Mouse (Mus musculus) midbrain, embryonic 10.5 days (tissue): ENCODE measurements around the gene Aco2. TPM values are rescaled to one million over a fixed set of nuclear protein-coding genes. Genes with fewer than 3 reads are reported as not detected.

ENCODE experiments used
- DNase-seq: peaks from one replicate; pipeline ENCODE4 v3.0.0-alpha.2; 2017; ENCODE audit warnings: low spot score
- H3K27ac ChIP-seq: fragments of 300-500 bp; sonication (generic); replicated peaks from 2 replicates; pipeline ENCODE4 v1.5.1; 2016; ENCODE audit warnings: mild to moderate bottlenecking
- H3K27me3 ChIP-seq: fragments of 300-500 bp; sonication (generic); 2 replicates; pipeline ENCODE4 v1.6.1; 2016; ENCODE audit warnings: low read depth, mild to moderate bottlenecking; ENCODE audit not compliant: poor library complexity, severe bottlenecking
- H3K36me3 ChIP-seq: fragments of 300-500 bp; sonication (generic); 2 replicates; pipeline ENCODE4 v1.6.1; 2016; ENCODE audit warnings: mild to moderate bottlenecking, moderate library complexity
- H3K4me1 ChIP-seq: fragments of 300-500 bp; sonication (generic); 2 replicates; pipeline ENCODE4 v1.6.1; 2016
- H3K4me3 ChIP-seq: fragments of 300-500 bp; sonication (generic); 2 replicates; pipeline ENCODE4 v1.5.1; 2016; ENCODE audit warnings: mild to moderate bottlenecking, moderate library complexity
- H3K9me3 ChIP-seq: fragments of 300-500 bp; sonication (generic); replicated peaks from 2 replicates; pipeline ENCODE4 v1.6.1; 2016; ENCODE audit warnings: mild to moderate bottlenecking
- WGBS: fragments of 180-500 bp; shearing (Covaris S2); methylation state at CpG from one replicate; pipeline ENCODE4 v1.1.7; 2016; 5-methylcytosine and 5-hydroxymethylcytosine counted together
- polyA plus RNA-seq: library from polyadenylated mRNA; unstranded; fragments of >200 nt; fragmentation: Nextera tagmentation; extraction: Ambion mirVana; gene quantifications from 2 replicates; pipeline ENCODE4 v1.2.1, GENCODE M21; 2016

The Aco2 gene
- 152 and 163 TPM in 2 replicates for polyA plus RNA-seq

GRCm38 (mm10) chr15:81872262-81873136 lies at the start of gene Aco2:
TSS of gene Aco2 (plus strand) at chr15:81872309.
- Histone ChIP-seq H3K27me3 (no peaks in the 10 kb centered on the region), H3K36me3 (peaks cover 37% of the 10 kb centered on the region), H3K27ac (peak within 1 kb of the TSS; percentile 97), H3K4me3 (peak within 1 kb of the TSS; percentile 99), H3K4me1 (peaks cover 27% of the 10 kb centered on the region), H3K9me3 (no peaks in the 10 kb centered on the region)
- WGBS = under 1% methylated on average over 53 of the region's 53 CpGs
- DNase-seq = peak; percentile 96

GRCm38 (mm10) chr15:81822631-81823030 lies 49.5 kb upstream of the Aco2 start:
- Histone ChIP-seq H3K27ac (no peak overlapping the region), H3K9me3 (no peaks in the 10 kb centered on the region), H3K27me3 (no peaks in the 10 kb centered on the region), H3K36me3 (peaks cover 95% of the 10 kb centered on the region), H3K4me1 (no peaks in the 10 kb centered on the region), H3K4me3 (no peak overlapping the region)
- WGBS = 90% methylated on average over 3 of the region's 3 CpGs
- no peak for DNase-seq

DNA sequence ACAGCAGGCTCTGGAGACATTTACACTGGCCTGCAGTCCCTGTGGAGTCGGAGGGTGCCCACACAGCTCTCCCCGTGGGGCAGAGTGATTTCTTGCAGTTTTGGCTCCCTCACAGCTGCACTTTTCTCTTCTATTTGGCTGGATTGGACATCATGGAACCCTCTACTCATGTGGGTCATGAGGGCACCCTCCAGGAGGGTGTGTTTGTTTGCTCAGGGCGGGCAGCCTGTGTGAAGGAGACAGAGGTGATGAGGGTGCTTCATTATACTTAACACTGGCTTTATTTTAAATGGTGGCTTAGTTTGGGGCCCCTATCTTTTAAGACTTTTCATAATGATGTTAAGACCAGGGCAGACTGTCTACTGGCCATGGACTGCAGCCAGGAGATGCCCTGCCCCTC lies 47.3 kb upstream of the Aco2 start:
- no peak for DNase-seq
- no peak overlapping the region for H3K4me3 ChIP-seq

GRCm38 (mm10) chr15:81828426-81829207 lies 43.5 kb upstream of the Aco2 start:
- Histone ChIP-seq H3K27me3 (0 out of 2 replicates have a peak, but pooled peaks cover 2% of the 10 kb centered on the region), H3K4me1 (peaks cover 8% of the 10 kb centered on the region; the same call in 1 of the 2 replicates), H3K9me3 (no peaks in the 10 kb centered on the region), H3K4me3 (no peak overlapping the region), H3K27ac (no peak overlapping the region), H3K36me3 (peaks cover 42% of the 10 kb centered on the region)
- DNase-seq = no peak
- WGBS = 83% methylated on average over 7 of the region's 7 CpGs

More for the DNA sequence above, 47.3 kb upstream of the Aco2 start:
- no peaks in the 10 kb centered on the region for H3K27me3 ChIP-seq
- H3K9me3 ChIP-seq = no peaks in the 10 kb centered on the region
- H3K4me1 ChIP-seq = no peaks in the 10 kb centered on the region
- H3K36me3 ChIP-seq = peaks cover 79% of the 10 kb centered on the region
- 90% methylated on average over 3 of the region's 3 CpGs for WGBS
- H3K27ac ChIP-seq = no peak overlapping the region

DNA sequence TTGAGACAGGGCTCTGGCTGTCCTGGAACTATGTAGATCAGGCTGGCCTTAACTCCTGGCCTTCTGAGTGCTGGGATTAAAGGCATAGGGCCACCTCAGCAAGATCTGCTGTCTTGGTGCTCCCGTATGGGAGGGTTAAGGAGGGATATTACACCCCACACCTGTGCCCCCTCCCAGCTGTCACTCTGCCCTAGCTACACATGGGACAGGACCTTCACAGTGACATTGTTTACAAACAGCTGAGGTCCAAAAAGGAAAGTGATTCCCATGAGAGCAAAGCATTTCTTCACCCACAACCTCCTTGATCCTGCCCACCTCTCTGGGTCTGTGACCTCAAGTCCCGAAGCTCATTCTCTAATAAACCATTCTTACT lies 42.9 kb upstream of the Aco2 start:
- peaks cover 10% of the 10 kb centered on the region for H3K4me1 ChIP-seq
- no peak overlapping the region for H3K4me3 ChIP-seq
- H3K9me3 ChIP-seq = no peaks in the 10 kb centered on the region
- H3K27ac ChIP-seq = no peak overlapping the region
- DNase-seq = no peak
- 67% methylated on average over 2 of the region's 2 CpGs for WGBS
- peaks cover 37% of the 10 kb centered on the region for H3K36me3 ChIP-seq
- H3K27me3 ChIP-seq = peaks cover 7% of the 10 kb centered on the region; the same call in 1 of the 2 replicates

- DNase-seq = no peak
- Histone ChIP-seq H3K4me1 (peaks cover 22% of the 10 kb centered on the region), H3K27ac (no peak overlapping the region), H3K9me3 (no peaks in the 10 kb centered on the region), H3K36me3 (peaks cover 23% of the 10 kb centered on the region), H3K4me3 (no peak overlapping the region), H3K27me3 (peaks cover 21% of the 10 kb centered on the region)
- 91% methylated on average over 4 of the region's 4 CpGs for WGBS
These were observed 41.6 kb upstream of the Aco2 start for GRCm38 (mm10) chr15:81830530-81830929.

DNA sequence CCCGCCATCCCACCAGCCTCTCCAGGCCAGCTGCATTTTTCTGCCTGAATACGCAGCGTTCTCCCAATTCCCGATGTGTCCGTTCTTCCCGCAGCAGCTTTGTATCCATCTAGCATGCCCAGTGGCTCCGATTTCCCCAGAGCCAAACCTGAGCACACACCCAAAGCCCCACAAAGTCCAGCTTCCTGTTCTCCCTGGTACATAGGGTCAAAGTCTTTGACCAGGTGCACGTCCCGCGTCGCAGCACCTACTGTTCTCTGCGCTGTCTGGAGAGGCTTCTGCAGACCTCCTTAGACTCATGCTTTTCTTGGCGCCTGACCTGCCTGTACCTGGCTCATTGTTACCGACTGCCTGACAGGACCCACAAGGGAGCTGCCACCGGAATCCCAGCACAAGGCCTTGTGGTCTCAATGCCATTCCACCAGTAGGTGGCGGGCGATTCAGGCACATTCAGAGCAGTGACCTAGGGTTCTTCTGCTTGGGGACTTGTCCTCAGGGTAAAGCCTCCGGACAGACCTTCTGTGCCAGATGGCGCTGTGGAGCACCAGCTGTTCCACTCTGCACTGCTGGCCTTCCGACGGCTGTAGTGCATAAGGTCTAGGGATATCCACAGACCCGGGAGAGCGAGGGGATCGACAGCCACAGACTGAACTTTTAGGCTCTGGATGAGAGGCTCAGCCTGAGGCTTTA lies 40.8 kb upstream of the Aco2 start:
- peak overlapping the region; percentile 23 for H3K4me3 ChIP-seq

GRCm38 (mm10) chr15:81832219-81832618 lies 39.9 kb upstream of the Aco2 start:
- no peak for DNase-seq
- Histone ChIP-seq H3K9me3 (no peaks in the 10 kb centered on the region), H3K4me3 (no peak overlapping the region), H3K27me3 (peaks cover 38% of the 10 kb centered on the region), H3K36me3 (peaks cover 9% of the 10 kb centered on the region), H3K4me1 (peaks cover 35% of the 10 kb centered on the region), H3K27ac (no peak overlapping the region)
- WGBS = 91% methylated on average over 3 of the region's 3 CpGs

More for the DNA sequence above, 40.8 kb upstream of the Aco2 start:
- Histone ChIP-seq H3K27ac (peak overlapping the region; percentile 33), H3K4me1 (peaks cover 29% of the 10 kb centered on the region), H3K27me3 (peaks cover 28% of the 10 kb centered on the region), H3K36me3 (peaks cover 17% of the 10 kb centered on the region), H3K9me3 (no peaks in the 10 kb centered on the region)
- DNase-seq = peak; percentile 93
- 15% methylated on average over 24 of the region's 24 CpGs for WGBS

- peaks cover 35% of the 10 kb centered on the region for H3K4me1 ChIP-seq
- no peak overlapping the region for H3K27ac ChIP-seq
- DNase-seq = no peak
- H3K4me3 ChIP-seq = no peak overlapping the region
- H3K9me3 ChIP-seq = no peaks in the 10 kb centered on the region
- H3K36me3 ChIP-seq = 0 out of 2 replicates have a peak, but pooled peaks cover 3% of the 10 kb centered on the region
- WGBS = 82% methylated on average over 4 of the region's 4 CpGs
- H3K27me3 ChIP-seq = peaks cover 45% of the 10 kb centered on the region
These were observed 38.6 kb upstream of the Aco2 start for GRCm38 (mm10) chr15:81833481-81833880.

DNA sequence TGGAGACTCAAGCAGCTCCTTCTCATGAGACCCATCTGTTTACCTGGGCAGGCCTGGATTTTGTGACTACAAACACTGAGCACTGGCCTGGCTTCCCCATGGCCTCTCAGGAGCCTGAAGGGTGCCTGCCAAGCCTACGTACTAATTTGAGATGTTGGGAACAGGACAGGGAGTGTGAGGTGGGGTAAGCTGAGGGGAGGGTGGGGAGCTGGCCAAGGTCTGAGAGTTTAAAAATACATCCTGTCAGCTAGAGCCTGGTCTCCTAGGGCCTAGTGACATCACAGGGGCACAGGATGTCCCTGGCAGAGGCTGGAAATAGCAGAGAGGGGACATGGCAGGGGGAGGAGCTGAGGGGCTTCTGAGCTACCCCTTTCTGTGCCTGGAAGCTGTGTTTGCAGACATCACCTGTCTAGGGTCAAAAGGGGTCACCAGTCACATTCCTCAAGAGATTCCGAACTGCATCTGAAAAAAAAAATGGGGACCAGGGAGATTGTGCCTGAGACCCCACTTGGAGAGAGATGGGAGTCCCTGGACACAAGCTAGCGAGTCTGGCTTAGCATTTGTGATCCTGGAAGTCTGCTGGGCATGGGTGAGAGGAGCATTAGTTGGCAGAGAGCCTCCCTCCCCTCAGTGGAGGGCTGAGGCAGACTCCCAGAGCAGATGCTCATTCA lies 37.8 kb upstream of the Aco2 start:
- peaks cover 35% of the 10 kb centered on the region for H3K4me1 ChIP-seq
- WGBS = 56% methylated on average over 3 of the region's 3 CpGs

DNA sequence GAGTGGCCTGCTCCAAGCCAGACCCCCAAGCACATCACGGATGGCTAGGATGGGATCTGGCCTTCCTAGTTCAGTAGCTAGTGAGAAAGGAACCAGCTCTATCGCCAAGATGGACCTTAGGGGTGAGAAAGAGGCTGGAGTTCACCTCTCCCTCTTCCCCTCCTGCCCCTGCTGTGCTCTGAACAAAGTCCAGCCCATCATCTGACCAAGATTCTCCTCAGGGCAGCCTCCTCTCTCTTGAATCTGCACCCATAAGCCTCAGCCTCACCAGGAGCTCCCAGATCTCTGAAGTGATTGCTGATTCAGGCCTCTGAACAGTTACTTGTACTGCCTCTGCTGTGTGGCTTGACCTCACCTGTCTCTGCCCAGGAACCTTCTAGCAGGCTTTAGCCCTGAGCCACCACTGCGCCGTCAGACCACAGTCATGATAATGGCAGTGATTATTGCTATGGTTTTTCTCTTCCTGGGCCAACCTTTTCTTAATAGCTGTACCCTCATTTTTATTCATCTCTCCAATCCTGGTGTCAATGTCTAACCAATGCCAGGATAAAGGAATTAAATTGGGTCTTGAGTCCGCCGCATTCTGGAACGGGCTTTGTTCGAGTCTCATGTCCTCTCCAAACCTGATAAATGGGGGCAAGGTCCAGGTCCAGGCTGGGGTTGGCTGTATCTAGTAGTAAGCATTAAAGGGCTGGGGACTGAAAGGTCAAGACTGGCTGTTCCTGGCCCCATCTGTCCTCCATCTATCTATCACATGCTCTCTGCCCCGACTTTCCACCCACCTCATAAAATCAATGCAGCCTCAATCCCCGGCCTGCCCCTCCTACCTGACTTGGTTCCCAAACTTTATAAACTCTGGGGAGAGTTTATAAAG lies 36.9 kb upstream of the Aco2 start:
- Histone ChIP-seq H3K36me3 (no peaks in the 10 kb centered on the region), H3K4me3 (no peak overlapping the region), H3K4me1 (peaks cover 35% of the 10 kb centered on the region), H3K27ac (no peak overlapping the region), H3K27me3 (peaks cover 45% of the 10 kb centered on the region), H3K9me3 (no peaks in the 10 kb centered on the region)
- no peak for DNase-seq
- 74% methylated on average over 10 of the region's 10 CpGs for WGBS

More for the DNA sequence above, 37.8 kb upstream of the Aco2 start:
- no peaks in the 10 kb centered on the region for H3K9me3 ChIP-seq
- peaks cover 45% of the 10 kb centered on the region for H3K27me3 ChIP-seq
- no peak overlapping the region for H3K4me3 ChIP-seq
- H3K27ac ChIP-seq = no peak overlapping the region
- no peaks in the 10 kb centered on the region for H3K36me3 ChIP-seq
- no peak for DNase-seq
